Mouse (Mus musculus): Measurements from ENCODE around the gene Arhgef15.

Arhgef15 gene

DNA sequence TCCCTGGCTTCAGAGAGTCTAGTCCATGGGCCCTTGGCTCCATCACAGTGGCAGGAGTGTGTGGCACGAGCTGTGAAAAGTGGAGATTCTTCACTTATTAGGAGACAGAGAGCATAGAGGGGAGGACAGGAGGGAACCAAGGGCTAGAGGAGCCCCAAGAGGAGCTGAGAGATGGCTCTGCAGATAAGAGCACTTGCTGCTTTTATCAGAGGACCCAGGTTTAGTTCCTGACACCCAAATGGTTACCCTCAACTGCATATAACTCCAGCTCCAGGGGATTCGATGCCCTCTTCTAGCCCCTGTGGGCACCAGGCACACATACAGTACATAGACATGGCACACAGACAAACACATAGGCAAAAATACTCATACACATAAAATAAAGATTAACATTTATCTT, 32.5 kb downstream of the Arhgef15 start:
- no peak for DNase-seq (ENCODE audit: extremely low spot score, low spot score)

DNA sequence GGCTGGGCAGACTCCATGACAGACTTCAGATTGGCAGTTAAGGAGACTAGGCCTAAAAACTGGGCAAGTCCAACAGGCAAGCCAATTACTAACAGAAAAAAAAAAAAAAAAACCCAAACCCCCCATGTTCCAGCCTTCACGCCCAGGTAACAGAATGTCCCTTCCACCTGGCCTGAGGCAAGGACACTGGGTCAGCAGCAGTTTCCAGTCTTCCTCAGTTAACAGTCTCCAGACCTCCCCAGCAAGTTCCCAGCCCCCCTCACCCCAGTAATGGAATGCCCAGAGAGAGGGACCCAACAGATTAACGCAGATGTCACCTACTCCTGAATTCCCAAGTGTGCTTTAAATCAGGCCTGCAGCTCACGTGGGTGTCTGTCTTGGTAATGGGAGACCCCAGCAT, 34.1 kb downstream of the Arhgef15 start:
- no peak for DNase-seq (ENCODE audit: extremely low spot score, low spot score)

DNA sequence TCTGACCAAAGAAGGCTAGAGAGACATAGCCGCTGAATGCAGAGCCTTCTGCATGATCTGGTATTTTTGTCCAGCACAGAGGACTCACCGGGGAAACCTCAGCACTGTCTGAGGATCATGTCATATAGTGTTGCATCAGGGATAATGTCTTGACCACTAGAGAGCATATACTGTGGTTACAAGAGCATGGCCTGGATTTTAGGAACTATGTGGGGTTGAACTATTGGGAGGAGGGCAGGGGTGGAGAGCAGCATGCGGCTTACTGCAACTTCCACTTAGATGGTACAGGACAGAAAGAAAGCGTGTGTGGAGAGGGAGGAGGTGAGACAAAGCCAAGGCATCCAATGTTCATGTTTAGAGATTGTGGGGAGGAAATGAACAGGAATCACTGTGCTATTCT, 42.7 kb downstream of the Arhgef15 start:
- DNase-seq (ENCODE audit: extremely low spot score, low spot score): no peak

DNA sequence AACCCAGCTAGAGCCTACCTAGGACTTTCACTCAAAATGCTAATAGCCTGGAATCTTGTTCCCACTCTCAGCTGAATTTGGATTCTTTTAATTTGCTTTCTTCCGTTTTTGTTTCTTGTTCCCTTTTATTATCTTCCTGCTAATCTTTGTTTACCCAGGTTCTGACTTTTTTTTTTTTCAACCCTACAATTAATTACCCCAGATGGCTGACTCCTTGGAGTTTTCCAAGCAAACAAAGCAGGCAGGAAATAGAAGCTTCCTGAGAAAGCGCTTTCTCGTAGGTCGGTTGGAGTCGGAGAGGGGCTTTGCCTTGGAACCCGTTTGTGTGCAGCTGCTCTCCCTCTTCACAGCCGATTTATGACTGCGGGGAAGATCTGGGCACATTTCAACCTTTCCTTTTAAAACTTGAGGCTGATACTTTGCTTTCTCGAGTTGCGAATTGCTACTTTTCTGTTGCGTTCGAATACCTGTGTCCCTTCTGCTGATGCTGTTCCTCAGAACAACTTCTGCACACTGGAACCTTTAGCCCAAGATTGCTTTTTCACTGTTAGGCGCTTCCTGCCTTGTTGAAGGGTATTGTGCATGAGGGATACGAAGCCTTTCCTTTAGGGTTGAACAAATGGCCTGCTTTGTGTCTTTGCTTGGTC, 45.6 kb downstream of the Arhgef15 start:
- DNase-seq (ENCODE audit: extremely low spot score, low spot score): no peak

DNA sequence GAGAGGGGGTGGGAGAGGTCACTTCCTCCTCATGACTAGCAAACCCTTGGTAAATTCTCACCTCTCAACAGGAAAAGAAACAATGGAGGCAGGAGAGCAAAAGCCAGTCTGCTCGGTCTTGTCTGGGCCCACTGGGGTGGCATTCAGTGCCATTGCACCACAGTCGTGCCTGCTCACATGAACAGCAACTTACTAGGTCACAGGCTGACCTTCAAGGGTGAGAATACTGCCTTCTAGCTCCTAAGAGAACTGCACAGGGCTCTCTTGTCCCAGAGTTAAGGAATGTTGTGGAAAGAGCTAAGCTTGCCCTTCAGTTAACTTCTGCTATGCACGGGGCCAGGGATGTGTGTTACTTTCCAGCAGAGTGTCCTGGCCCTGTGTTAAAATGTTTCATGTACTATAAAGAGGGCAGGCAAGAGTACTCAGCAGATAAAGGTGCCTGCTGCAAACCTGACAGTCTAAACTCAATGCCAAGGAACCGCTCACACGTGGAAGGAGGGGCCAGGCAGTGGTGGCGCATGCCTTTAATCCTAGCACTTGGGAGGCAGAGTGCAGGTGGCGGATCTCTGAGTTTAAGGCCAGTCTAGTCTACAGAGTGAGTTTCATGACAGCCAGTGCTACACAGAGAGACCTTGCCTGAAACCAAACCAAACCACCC, 48.3 kb downstream of the Arhgef15 start:
- no peak for DNase-seq (ENCODE audit: extremely low spot score, low spot score)

DNA sequence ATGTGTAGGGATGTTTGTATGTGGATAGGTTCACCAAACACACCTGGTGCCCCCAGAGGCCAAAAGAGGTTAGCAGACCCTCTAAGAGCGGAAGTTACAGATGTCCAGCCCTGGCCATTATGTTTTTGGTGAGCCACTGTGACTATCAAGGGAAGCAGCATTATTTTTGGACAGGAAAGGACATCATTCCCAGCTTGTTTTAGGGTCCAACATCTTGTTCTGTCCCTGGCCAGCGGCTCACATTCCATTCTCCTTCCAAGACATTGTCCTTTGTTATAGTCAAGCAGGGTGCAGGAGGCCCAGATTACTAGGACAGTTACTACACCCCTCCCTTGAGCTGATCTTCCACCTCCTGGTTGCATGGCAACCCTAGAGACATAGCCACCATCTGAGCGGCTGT, 50.0 kb downstream of the Arhgef15 start:
- no peak for DNase-seq (ENCODE audit: extremely low spot score, low spot score)

DNA sequence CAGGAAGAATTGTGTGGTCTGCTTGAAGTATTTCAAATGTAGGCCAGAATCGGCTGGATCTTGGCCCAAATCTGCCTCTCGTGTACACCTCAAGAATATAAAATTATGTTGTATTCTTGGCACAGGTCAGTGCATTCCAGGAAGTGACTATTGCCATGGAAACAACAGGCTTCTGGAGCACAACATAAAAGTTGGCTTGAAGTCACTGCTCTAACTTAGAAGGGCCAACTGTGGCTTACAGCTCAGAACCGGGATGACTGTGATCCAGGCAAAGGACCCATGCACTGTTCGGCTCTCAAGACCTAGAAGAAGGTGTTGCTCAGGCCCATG, 50.9 kb downstream of the Arhgef15 start:
- DNase-seq (ENCODE audit: extremely low spot score, low spot score): no peak

DNA sequence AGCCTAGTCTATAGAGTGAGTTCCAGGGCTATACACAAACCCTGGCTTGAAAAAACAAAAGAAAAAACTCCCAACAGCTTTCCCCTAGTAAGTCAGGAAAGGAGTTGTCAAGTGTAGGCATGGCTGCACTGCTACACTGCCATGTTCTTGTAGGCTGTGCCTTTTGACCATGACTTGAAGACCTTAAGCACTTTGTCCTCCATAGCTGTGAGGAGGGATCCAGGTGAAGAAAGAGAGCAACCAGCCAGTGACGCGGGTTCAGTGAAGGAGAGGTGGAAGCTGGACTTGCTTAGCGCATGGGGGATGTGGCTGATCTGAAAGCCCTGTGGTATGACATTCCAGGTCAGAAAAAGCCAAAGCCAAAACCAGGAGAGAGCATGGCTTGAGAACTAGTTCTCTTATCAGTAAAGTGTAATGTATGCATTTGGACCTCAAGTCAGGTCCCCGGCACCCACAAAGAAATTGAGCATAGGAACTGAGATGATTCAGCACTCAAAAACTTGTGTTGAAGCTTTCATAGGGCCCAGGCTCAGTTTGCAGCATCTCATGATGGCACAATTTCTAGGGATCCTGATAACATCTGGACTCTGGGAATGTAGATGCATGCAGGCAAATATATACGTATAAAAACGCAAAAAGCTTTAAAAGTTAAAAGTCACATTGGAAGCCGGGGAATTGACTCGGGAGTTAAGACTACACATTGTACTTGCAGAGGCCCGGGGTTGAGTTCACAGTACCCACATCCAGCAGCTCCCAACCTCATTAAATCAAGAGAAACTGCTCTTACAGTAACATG, 51.4 kb downstream of the Arhgef15 start:
- DNase-seq (ENCODE audit: extremely low spot score, low spot score): no peak

DNA sequence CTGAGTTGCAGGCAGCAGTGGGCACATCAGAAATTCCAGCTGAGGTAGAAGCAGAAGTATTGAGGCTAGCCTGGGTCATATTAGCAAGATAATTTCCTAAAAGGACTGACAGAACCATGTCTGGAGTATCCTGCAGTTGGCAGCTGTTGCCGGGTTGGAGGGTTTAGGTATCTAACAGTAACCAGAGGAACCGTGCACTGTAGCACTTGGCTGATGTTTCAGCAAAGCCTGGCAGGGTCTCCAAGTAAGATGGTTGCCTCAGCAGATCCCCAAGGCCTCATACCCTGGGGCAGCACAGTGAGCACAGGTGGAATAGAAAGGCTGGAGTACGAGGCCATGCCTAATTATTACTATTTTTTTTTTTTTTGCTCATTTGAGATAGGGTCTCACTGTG, 52.1 kb downstream of the Arhgef15 start:
- no peak for DNase-seq (ENCODE audit: extremely low spot score, low spot score)

DNA sequence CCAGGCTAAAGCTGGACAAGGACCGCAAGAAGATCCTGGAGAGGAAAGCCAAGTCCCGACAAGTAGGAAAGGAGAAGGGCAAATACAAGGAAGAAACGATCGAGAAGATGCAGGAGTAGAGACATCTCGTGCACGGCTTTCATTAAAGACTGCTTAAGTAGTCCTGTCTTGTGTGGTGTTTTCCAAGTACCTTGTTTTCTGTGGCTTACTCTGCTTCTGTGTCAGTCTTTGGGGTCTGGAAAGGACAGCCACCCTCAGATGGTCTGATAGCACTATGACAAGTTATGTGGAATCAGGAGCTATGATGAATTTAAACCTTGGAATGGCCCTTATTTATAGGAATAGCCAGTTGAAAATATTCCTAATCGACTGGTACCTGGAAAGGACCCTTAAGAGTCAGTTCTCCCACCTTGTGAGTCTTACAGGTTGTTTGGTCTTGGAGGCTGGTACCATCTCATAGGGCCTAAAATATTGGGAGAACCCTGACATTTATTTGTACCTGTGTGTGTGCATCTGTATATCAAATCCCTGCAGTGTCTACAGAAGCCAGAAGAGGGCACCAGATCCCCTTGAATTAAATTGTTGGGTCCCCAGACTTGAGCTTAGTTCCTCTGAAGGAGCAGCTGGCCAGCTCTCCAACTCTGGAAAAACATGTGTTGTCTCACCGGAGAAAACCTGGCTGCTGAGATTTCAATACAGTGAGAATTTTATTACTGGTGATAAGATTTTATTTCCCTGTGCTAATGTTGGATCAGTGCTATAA, 52.7 kb downstream of the Arhgef15 start:
- peak; percentile 72 for DNase-seq (ENCODE audit: extremely low spot score, low spot score)

DNA sequence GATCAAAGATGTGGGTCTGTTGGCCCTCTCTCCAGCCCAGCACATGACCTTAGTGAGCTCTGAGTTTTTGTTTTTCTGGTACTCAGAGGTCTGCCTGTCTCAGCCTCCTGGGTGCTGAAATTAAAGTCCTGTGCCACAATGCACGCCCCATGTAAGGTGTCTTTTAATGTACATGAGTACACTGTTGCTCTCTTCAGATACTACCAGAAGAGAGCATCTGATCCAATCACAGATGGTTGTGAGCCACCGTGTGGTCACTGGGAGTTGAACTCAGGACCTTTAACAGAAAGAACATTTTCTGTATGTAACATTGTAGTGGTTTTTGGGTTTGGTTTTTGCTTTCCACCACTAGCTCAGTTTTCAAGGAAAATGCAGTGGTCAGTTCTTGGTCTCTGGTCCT, 53.5 kb downstream of the Arhgef15 start:
- no peak for DNase-seq (ENCODE audit: extremely low spot score, low spot score)

DNA sequence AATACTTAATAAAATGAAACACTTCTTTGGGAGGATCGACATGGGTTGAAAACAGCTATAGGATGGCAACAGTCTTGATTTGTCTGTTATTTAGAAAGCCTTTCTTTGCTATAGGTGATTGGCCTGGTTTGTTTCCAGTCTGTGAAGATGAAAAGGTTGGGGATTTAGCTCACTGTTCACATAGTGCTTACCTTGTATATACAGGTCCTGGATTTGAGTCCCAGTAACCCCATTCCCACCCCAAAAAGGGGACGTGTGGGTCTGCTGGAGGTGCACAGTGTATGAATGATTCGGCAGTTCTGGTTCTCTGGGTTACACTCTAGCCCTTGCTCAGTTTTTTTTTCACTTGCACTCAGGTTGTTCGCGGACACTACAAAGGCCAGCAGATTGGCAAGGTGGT, 54.5 kb downstream of the Arhgef15 start:
- DNase-seq (ENCODE audit: extremely low spot score, low spot score): no peak

DNA sequence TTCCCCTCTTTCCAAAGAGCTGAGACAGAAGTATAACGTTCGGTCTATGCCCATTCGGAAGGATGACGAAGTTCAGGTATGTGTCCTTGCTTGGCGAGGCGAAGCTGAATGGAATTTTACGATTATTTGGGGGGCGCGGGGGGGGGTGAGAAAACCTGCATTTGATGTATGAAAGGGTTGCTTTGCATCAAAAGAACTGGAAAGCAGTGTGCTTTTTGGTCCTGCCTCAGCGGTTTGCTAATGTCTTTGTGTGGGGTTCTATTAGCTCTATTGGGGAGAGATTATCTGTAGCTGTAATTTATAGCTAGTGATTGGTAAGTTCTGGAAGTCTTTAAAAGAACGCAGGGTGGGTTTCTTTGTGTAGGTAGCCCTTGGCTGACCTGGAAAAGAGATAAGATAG, 54.9 kb downstream of the Arhgef15 start:
- DNase-seq (ENCODE audit: extremely low spot score, low spot score): no peak

DNA sequence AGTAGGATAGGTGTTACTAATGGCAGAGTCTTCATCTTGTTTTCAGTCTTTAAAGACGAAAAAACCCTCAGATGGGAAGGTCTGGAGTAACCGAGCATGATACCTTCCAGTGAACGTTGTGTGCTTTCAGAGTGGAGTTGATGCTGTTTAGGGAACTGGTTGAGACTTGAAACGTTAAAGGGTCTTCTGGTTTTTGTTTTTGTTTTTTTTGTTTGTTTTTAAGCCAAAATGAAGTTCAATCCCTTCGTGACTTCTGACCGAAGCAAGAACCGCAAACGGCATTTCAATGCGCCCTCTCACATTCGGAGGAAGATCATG, 55.3 kb downstream of the Arhgef15 start:
- DNase-seq (ENCODE audit: extremely low spot score, low spot score): no peak

DNA sequence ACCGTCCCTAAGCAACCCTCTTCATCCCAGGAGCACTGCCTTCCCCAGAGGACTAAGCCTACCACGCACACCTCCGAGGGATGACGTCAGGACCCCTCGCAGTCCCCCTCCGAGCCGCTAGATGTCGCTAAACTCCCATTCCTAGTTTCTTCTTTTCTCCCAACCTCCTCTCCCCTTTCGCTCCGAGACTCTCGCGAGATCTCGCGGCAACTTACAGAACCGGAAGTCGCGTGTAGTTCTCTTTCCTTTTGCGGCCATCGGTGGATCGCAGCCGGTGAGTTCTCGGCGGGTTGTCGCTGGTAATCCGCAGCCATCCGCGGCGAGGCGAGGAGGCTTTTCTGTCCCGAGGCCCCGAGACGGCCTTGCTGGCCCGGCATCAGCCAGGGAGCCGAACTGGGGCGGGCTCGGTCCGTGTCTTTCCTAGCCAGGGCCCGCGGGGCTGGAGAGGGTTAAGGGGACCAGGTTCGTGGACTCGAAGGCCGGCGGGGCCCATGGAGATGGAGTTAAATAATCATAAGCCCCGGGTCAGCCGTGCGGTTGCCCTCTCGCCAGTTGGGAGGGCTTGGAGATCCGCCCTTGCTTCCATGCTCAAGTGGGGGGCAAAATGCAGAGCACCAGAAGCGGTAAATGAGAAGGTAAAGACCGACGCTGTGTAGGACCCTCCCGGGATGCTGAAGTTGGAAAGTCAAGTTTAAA, 55.8 kb downstream of the Arhgef15 start, which contains the start of gene Rpl26:
Rpl26 (plus strand) TSS at position 233 of the 696 bp plus-strand sequence.
- peak; percentile 100 for DNase-seq (ENCODE audit: extremely low spot score, low spot score)

DNA sequence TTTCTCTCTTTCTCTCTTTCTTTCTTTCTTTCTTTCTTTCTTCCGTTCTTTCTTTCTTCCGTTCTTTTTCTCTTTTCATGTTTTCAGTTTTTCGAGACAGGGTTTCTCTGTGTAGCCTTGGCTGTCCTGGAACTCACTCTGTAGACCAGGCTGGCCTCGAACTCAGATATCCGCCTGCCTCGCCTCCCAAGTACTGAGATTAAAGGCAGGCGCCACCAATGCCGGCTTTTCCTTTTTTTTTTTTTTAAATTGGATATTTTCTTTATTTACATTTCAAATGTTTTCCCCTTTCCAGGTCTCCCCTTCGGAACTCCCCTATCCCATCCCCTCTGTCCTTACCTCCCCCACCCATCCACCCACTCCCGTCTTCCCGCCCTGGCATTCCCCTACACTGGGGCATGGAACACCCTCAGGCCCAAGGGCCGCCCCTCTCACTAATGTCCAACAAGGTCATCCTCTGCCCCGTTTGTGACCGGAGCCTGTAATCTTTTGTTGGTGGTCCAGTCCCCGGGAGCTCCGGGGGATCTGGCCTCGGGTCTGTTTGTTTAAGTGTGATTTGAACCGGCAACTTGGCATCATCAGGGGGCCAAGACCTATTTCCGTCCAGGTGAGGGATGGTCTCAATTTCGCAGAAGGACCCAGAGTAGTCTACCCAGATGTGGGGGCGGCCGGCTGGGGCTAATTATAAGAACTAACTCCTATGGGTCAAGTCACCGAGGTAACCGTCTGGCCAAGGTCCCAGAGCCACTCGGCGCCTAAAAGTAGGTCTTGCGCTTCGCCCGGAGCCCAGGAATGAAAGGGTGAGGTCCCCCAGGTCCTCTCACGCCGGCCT, 56.5 kb downstream of the Arhgef15 start:
- DNase-seq (ENCODE audit: extremely low spot score, low spot score): no peak

DNA sequence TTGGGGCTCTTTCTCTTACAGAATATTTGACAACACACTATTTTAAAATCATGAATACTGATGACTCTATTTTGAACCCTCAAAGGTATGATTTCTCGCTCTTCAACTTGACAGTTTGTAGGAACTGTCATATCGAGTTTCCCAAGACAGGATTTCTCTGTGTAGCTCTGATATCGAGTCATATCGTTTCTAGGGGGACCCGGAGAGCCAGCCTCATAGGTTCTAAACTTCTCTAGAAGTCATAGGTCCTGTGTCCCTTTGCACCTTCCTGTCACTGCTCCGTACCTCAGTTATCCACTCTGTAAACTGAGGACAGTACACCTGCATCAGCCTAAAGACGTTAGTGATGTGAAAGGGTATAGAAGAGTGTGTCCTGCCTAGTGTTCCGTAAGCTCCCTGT, 57.5 kb downstream of the Arhgef15 start:
- no peak for DNase-seq (ENCODE audit: extremely low spot score, low spot score)

DNA sequence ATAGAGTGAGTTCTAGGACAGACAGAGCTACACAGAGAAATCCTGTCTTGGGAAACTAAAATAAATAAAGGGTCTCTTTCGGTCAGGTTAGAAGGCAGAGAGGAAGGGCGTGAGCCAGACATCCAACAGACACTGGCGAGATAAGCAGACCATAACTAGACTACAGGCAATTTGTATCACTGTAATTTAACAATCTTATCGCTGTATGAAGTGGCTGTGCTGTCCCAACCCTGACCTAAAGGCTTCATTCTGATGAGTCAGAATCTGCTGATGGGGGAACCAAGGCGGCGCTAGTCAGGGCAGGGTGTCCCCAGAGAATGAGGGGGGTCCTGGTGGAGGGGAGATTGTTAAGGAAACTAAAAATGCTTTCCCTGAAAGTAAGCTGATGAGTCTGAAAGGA, 58.5 kb downstream of the Arhgef15 start:
- no peak for DNase-seq (ENCODE audit: extremely low spot score, low spot score)

DNA sequence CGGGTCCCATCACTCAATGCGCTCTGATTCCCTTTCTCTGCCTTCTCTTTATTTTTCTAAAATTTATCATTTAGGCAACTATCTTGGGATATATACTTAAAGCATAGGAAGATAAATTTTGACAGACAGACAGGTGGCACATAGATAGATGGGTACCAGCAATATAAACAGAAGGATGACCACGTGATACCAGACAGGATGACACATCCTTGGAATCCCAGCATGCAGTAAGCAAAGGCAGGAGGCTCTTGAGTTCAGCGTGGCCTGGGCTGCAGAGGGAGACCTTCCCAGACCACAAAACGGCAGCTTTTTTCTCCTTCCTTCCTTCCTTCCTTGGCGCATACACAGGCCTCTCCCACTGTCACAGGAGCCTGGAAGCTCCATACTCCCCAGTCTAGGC, 59.4 kb downstream of the Arhgef15 start:
- DNase-seq (ENCODE audit: extremely low spot score, low spot score): no peak

DNA sequence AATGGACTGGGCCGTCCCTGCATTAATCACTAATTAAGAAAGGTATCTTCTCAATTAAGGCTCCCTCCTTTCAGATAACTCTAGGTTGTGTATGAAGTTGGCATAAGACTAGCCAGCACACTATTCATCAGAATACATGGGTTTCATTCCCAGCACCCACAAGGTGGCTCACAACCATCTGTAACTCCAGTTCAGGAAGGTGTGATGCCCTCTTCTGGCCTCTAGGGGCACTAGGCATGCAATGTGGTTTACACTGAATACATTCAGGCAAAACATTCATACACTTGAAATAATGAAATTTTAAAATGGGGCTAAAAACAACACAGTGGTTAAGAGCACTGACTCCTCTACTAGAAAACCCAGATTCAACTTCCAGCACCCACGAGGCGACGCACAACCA, 60.2 kb downstream of the Arhgef15 start:
- DNase-seq (ENCODE audit: extremely low spot score, low spot score): no peak

DNA sequence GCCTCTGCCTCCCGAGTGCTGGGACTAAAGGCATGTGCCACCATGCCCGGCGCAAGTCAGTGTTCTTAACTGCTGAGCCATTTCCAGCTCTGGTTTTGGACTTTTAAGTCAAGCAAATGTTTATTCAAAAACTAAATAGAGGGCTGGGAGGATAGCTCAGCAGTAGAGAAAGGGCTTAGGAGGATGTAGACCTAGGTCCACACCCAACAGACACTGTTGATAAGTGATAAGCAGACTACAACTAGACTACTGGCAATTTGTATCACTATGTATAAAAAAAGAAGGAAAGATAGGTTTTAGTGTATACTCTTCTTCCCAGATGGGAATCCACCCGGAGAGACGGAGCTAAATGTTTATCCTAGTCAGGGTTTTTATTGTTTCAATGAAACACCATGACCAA, 61.0 kb downstream of the Arhgef15 start:
- no peak for DNase-seq (ENCODE audit: extremely low spot score, low spot score)

All from neural tube, embryonic 10.5 days (tissue).